ENCODE assay signal across 29 mouse cellular contexts in genomic region chr17:33902079-33902478, GRCm38 (mm10). TPM values are rescaled to one million over a fixed set of nuclear protein-coding genes. Genes with fewer than 3 reads are reported as not detected.
A peak's percentile ranks its signal among the peaks of the same experiment; 100 is the strongest.
DNase-seq lines count a peak whose midpoint lies in the region; ATAC-seq and TF ChIP-seq lines count a peak whose summit lies in the region.
"Had no signal": no experiment of that assay in that cellular context is flagged by ENCODE, and none has a peak within 500 bp of the region (broad histone marks: within the 10 kb centered on the region; RNA-seq: fewer than 3 reads in every experiment).

No protein-coding gene starts in this region.

- no peak overlapping the region for H3K4me3 ChIP-seq in liver, embryonic 11.5 days (ENCODE audit: low read depth, low read length)
- H3K4me3 ChIP-seq in MEL (ENCODE audit: control insufficient read depth in 1 of 2, insufficient read depth in 1 of 2, low read depth in 2 of 2, low read length in 2 of 2): peak overlapping the region in 1 of 2 experiments; percentile 45; a peak in 2 of 4 replicates
- H3K4me3 ChIP-seq in liver, embryonic 12.5 days: no peak overlapping the region
- H3K4me3 ChIP-seq: forebrain, embryonic 10.5 days; gastrocnemius, adult 2 months; heart, adult 2 months; hindbrain, embryonic 15.5 days; limb, embryonic 12.5 days; midbrain, embryonic 12.5 days; neural tube, embryonic 12.5 days; stomach, embryonic 15.5 days had no signal

- 67% methylated on average over 4 of the region's 4 CpGs for WGBS in liver, embryonic 11.5 days
- 65% methylated on average over 4 of the region's 4 CpGs for WGBS in liver, embryonic 12.5 days (ENCODE audit: insufficient replicate concordance)

- H3K9ac ChIP-seq in liver, embryonic 11.5 days (ENCODE audit: low read depth, low read length): no peak overlapping the region
- H3K9ac ChIP-seq in MEL (ENCODE audit: control insufficient read depth, low read depth, low read length, poor library complexity, severe bottlenecking): peak overlapping the region; percentile 17; the same call in 1 of the 2 replicates
- H3K9ac ChIP-seq in liver, embryonic 12.5 days: 0 out of 2 replicates have a peak overlapping the region, but pooled peaks have one; percentile 9
- H3K9ac ChIP-seq: forebrain, postnatal 0 days; hindbrain, embryonic 15.5 days; limb, embryonic 12.5 days; lung, embryonic 14.5 days; midbrain, embryonic 12.5 days; neural tube, embryonic 12.5 days; stomach, embryonic 15.5 days had no signal

- H3K27ac ChIP-seq in liver, embryonic 11.5 days (ENCODE audit: low read depth, low read length): no peak overlapping the region
- H3K27ac ChIP-seq in MEL (ENCODE audit: control insufficient read depth, low read depth, low read length): peak overlapping the region; percentile 55
- H3K27ac ChIP-seq in liver, embryonic 12.5 days: peak overlapping the region; percentile 59
- H3K27ac ChIP-seq: forebrain, embryonic 10.5 days; gastrocnemius, adult 2 months; heart, adult 2 months; hindbrain, embryonic 15.5 days; limb, embryonic 12.5 days; midbrain, embryonic 12.5 days; neural tube, embryonic 12.5 days; stomach, embryonic 15.5 days had no signal

- no peak for DNase-seq in liver, embryonic 11.5 days (ENCODE audit: low spot score)
- DNase-seq in liver (no peak), MEL (ENCODE audit: low read depth, low spot score) (no peak)
- peak; percentile 42 for DNase-seq in naive thymus-derived CD4-positive, alpha-beta T cell, adult 2 months (ENCODE audit: low read depth)
- DNase-seq in left cerebral cortex, postnatal 14 days (ENCODE audit: low spot score in 2 of 2): no peak
- DNase-seq in cerebellum, adult 11 months: no peak
- DNase-seq: adrenal gland, postnatal 25 days; cerebellum, adult 8-10 months; forebrain, postnatal 0 days; gastrocnemius, adult 2 months; heart, adult 2 months; heart, postnatal 4 days; kidney, postnatal 36 days; layer of hippocampus, adult 9-11 months; lung, embryonic 14.5 days; lung, postnatal 4 days; right cerebral cortex, postnatal 14 days; spleen, adult 18-20 months; thymus, adult 18-20 months had no signal

- no peak for TF ChIP-seq RAD21 in MEL (IDR thresholded peaks at IDR 0.05; ENCODE audit: low read depth, low read length)

- TF ChIP-seq EP300 in MEL (IDR thresholded peaks at IDR 0.05; ENCODE audit: low read depth in 1 of 2, low read length in 2 of 2): 0 out of 4 replicates have a peak, but pooled peaks of 1 of the 2 experiments have one; percentile 27

- no peaks in the 10 kb centered on the region for H3K79me2 ChIP-seq in MEL (ENCODE audit: control insufficient read depth, insufficient read depth, low read length, poor library complexity)

- intact Hi-C loops in left cerebral cortex, postnatal 14 days (cut with DNase I): no loop called here

- H3K4me2 ChIP-seq in liver, embryonic 11.5 days: peak overlapping the region; percentile 37
- peak overlapping the region; percentile 37 for H3K4me2 ChIP-seq in liver, embryonic 12.5 days
- H3K4me2 ChIP-seq: hindbrain, embryonic 15.5 days; limb, embryonic 12.5 days; lung, embryonic 14.5 days; midbrain, embryonic 12.5 days; neural tube, embryonic 12.5 days; stomach, embryonic 15.5 days had no signal

- H3K36me3 ChIP-seq in liver, embryonic 11.5 days (ENCODE audit: control insufficient read depth, insufficient read depth, low read length): no peaks in the 10 kb centered on the region
- peaks cover 0 to 30% of the 10 kb centered on the region in 2 experiments; a peak in 2 of 4 replicates for H3K36me3 ChIP-seq in MEL (ENCODE audit: control insufficient read depth in 1 of 2, insufficient read depth in 2 of 2, low read length in 2 of 2)
- no peaks in the 10 kb centered on the region for H3K36me3 ChIP-seq in liver, embryonic 12.5 days
- H3K36me3 ChIP-seq: forebrain, embryonic 10.5 days; hindbrain, embryonic 15.5 days; limb, embryonic 12.5 days; midbrain, embryonic 12.5 days; neural tube, embryonic 12.5 days; stomach, embryonic 15.5 days had no signal

- no peak for TF ChIP-seq CTCF in MEL (IDR thresholded peaks at IDR 0.05 in 2 of 3, conservative IDR thresholded peaks at IDR 0.05 in 1 of 3; ENCODE audit: control insufficient read depth in 1 of 3, insufficient read depth in 1 of 3, low read depth in 2 of 3, low read length in 3 of 3, poor library complexity in 1 of 3, severe bottlenecking in 1 of 3)

- H3K9me3 ChIP-seq in liver, embryonic 11.5 days (ENCODE audit: control insufficient read depth, low read length): no peaks in the 10 kb centered on the region
- H3K9me3 ChIP-seq in MEL (replicated peaks; ENCODE audit: insufficient read depth, low read length): no peaks in the 10 kb centered on the region
- no peaks in the 10 kb centered on the region for H3K9me3 ChIP-seq in liver, embryonic 12.5 days (replicated peaks)
- H3K9me3 ChIP-seq: forebrain, embryonic 10.5 days; hindbrain, embryonic 15.5 days; limb, embryonic 12.5 days; midbrain, embryonic 12.5 days; neural tube, embryonic 12.5 days; stomach, embryonic 15.5 days had no signal

- H3K27me3 ChIP-seq in liver, embryonic 11.5 days (replicated peaks; ENCODE audit: control insufficient read depth, insufficient read depth, low read length): no peaks in the 10 kb centered on the region
- H3K27me3 ChIP-seq in MEL (ENCODE audit: control insufficient read depth in 1 of 2, insufficient read depth in 2 of 2, low read length in 2 of 2): no peaks in the 10 kb centered on the region
- no peaks in the 10 kb centered on the region for H3K27me3 ChIP-seq in liver, embryonic 12.5 days (replicated peaks)
- H3K27me3 ChIP-seq: hindbrain, embryonic 15.5 days; limb, embryonic 12.5 days; midbrain, embryonic 12.5 days; neural tube, embryonic 12.5 days; stomach, embryonic 15.5 days had no signal

- TF ChIP-seq POLR2A in MEL (IDR thresholded peaks at IDR 0.05; ENCODE audit: control insufficient read depth in 1 of 2, insufficient read depth in 1 of 2, low read depth in 1 of 2, low read length in 2 of 2, poor library complexity in 1 of 2): no peak

- H3K4me1 ChIP-seq in liver, embryonic 11.5 days (replicated peaks; ENCODE audit: control insufficient read depth, insufficient read depth, low read length): peaks cover 36% of the 10 kb centered on the region
- peaks cover 21 to 47% of the 10 kb centered on the region in 2 experiments for H3K4me1 ChIP-seq in MEL (ENCODE audit: control insufficient read depth in 1 of 2, insufficient read depth in 2 of 2, low read length in 2 of 2)
- peaks cover 81% of the 10 kb centered on the region for H3K4me1 ChIP-seq in liver, embryonic 12.5 days
- H3K4me1 ChIP-seq: hindbrain, embryonic 15.5 days; limb, embryonic 12.5 days; midbrain, embryonic 12.5 days; neural tube, embryonic 12.5 days; stomach, embryonic 15.5 days had no signal

- ATAC-seq in liver, embryonic 11.5 days (replicated peaks; ENCODE audit: low FRiP score): no peak
- no peak for ATAC-seq in liver, embryonic 12.5 days
- ATAC-seq: forebrain, postnatal 0 days; intestine, embryonic 16.5 days had no signal

TF ChIP-seq in MEL, 35 proteins besides CTCF, POLR2A, EP300 and RAD21 (continues in another document):
- TF ChIP-seq GABPA (IDR thresholded peaks at IDR 0.05; ENCODE audit: low read depth, low read length) (no peak), BHLHE40 (IDR thresholded peaks at IDR 0.05; ENCODE audit: borderline replicate concordance, low read depth, low read length) (no peak), JUND (IDR thresholded peaks at IDR 0.05; ENCODE audit: low read depth, low read length) (no peak), NELFE (IDR thresholded peaks at IDR 0.05; ENCODE audit: low read depth, low read length) (no peak), ELF1 (IDR thresholded peaks at IDR 0.05; ENCODE audit: low read depth, low read length) (no peak), GATA1 (IDR thresholded peaks at IDR 0.05; ENCODE audit: low read depth, low read length) (no peak), MYB (IDR thresholded peaks at IDR 0.05; ENCODE audit: low read depth, low read length) (no peak)

RNA-seq across cellular contexts. Expression of gene Platr17, which starts 2.9 kb away (rescaled TPM):
- 1.8 and 2.2 TPM in 2 replicates for polyA plus RNA-seq in liver, embryonic 11.5 days (2014; fragmentation: Nextera tagmentation; extraction: Ambion mirVana)
- total RNA-seq in MEL (2012; rRNA removed): not detected in 2 replicates
- polyA plus RNA-seq in MEL (2012; ENCODE audit: insufficient read depth in 1 of 2, insufficient read length in 2 of 2, low read depth in 1 of 2, low replicate concordance in 2 of 2, missing spikeins in 1 of 2): not detected
- 0.51 and 0.78 TPM in 2 replicates for polyA plus RNA-seq in liver, embryonic 12.5 days (2016; fragmentation: Nextera tagmentation; extraction: Ambion mirVana)
- total RNA-seq in left cerebral cortex, postnatal 14 days (2021): not detected
- total RNA-seq: adrenal gland, postnatal 25 days; forebrain, postnatal 0 days; gastrocnemius, adult 2 months; heart, adult 2 months; heart, postnatal 4 days had no signal
- polyA plus RNA-seq: C2C12; heart, adult 2 months; intestine, embryonic 16.5 days; kidney, embryonic 14.5 days; neural tube, embryonic 12.5 days had no signal

RNA-seq across cellular contexts. Expression of gene Daxx, which starts 7.1 kb away (rescaled TPM):
- 46.9 and 52.9 TPM in 2 replicates for polyA plus RNA-seq in liver, embryonic 11.5 days (2014; fragmentation: Nextera tagmentation; extraction: Ambion mirVana)
- total RNA-seq in MEL (2012; rRNA removed): 39.6 and 40.6 TPM in 2 replicates
- 10 to 100 TPM in 1 of 2 experiments, not detected in 1; 68.0 TPM for polyA plus RNA-seq in MEL (2012; ENCODE audit: insufficient read depth in 1 of 2, insufficient read length in 2 of 2, low read depth in 1 of 2, low replicate concordance in 2 of 2, missing spikeins in 1 of 2)
- 33.4 and 37.1 TPM in 2 replicates for polyA plus RNA-seq in liver, embryonic 12.5 days (2016; fragmentation: Nextera tagmentation; extraction: Ambion mirVana)
- 10 to 100 TPM; 25.4 to 29.3 TPM for total RNA-seq in left cerebral cortex, postnatal 14 days (2021)

RNA-seq across cellular contexts. Expression of gene Kifc1, which starts 11.6 kb away (rescaled TPM):
- polyA plus RNA-seq in liver, embryonic 11.5 days (2014; fragmentation: Nextera tagmentation; extraction: Ambion mirVana): 10.2 and 11.8 TPM in 2 replicates
- 17.1 and 20.6 TPM in 2 replicates for total RNA-seq in MEL (2012; rRNA removed)
- 10 to 100 TPM in 1 of 2 experiments, not detected in 1; 53.5 TPM for polyA plus RNA-seq in MEL (2012; ENCODE audit: insufficient read depth in 1 of 2, insufficient read length in 2 of 2, low read depth in 1 of 2, low replicate concordance in 2 of 2, missing spikeins in 1 of 2)
- polyA plus RNA-seq in liver, embryonic 12.5 days (2016; fragmentation: Nextera tagmentation; extraction: Ambion mirVana): 4.8 and 6.0 TPM in 2 replicates
- total RNA-seq in left cerebral cortex, postnatal 14 days (2021): 1 to 10 TPM; 3.1 to 3.7 TPM

RNA-seq across cellular contexts. Expression of gene Tapbp, which starts 13.6 kb away (rescaled TPM):
- polyA plus RNA-seq in liver, embryonic 11.5 days (2014; fragmentation: Nextera tagmentation; extraction: Ambion mirVana): 28.1 and 29.1 TPM in 2 replicates
- 14.7 and 24.3 TPM in 2 replicates for total RNA-seq in MEL (2012; rRNA removed)
- polyA plus RNA-seq in MEL (2012; ENCODE audit: insufficient read depth in 1 of 2, insufficient read length in 2 of 2, low read depth in 1 of 2, low replicate concordance in 2 of 2, missing spikeins in 1 of 2): 10 to 100 TPM in 1 of 2 experiments, not detected in 1; 33.3 TPM
- 29.4 and 30.1 TPM in 2 replicates for polyA plus RNA-seq in liver, embryonic 12.5 days (2016; fragmentation: Nextera tagmentation; extraction: Ambion mirVana)
- 10 to 100 TPM; 23.3 to 35.7 TPM for total RNA-seq in left cerebral cortex, postnatal 14 days (2021)

RNA-seq across cellular contexts. Expression of gene Zbtb22, which starts 13.6 kb away (rescaled TPM):
- 12.4 and 13.0 TPM in 2 replicates for polyA plus RNA-seq in liver, embryonic 11.5 days (2014; fragmentation: Nextera tagmentation; extraction: Ambion mirVana)
- 18.6 and 20.2 TPM in 2 replicates for total RNA-seq in MEL (2012; rRNA removed)
- polyA plus RNA-seq in MEL (2012; ENCODE audit: insufficient read depth in 1 of 2, insufficient read length in 2 of 2, low read depth in 1 of 2, low replicate concordance in 2 of 2, missing spikeins in 1 of 2): 10 to 100 TPM in 1 of 2 experiments, not detected in 1; 30.0 TPM
- 13.6 and 14.8 TPM in 2 replicates for polyA plus RNA-seq in liver, embryonic 12.5 days (2016; fragmentation: Nextera tagmentation; extraction: Ambion mirVana)
- total RNA-seq in left cerebral cortex, postnatal 14 days (2021): 10 to 100 TPM; 29.7 to 35.2 TPM
